Mouse (Mus musculus) forebrain, embryonic 10.5 days (tissue): ENCODE data around the gene Rapgef6. TPM values are rescaled to one million over a fixed set of nuclear protein-coding genes. Genes with fewer than 3 reads are reported as not detected.

Experiments used
- DNase-seq: peaks from one replicate; pipeline ENCODE4 v3.0.0-alpha.2; 2017; ENCODE audit warnings: low spot score; ENCODE audit errors: extremely low spot score
- H3K27ac ChIP-seq: fragments of 300-500 bp; sonication (generic); 2 replicates; pipeline ENCODE4 v1.5.1; 2016; ENCODE audit warnings: mild to moderate bottlenecking
- H3K27me3 ChIP-seq: fragments of 300-500 bp; sonication (generic); 2 replicates; pipeline ENCODE4 v1.6.1; 2016; ENCODE audit warnings: mild to moderate bottlenecking; ENCODE audit not compliant: poor library complexity, severe bottlenecking
- H3K36me3 ChIP-seq: fragments of 300-500 bp; sonication (generic); replicated peaks from 2 replicates; pipeline ENCODE4 v1.6.1; 2016; ENCODE audit warnings: mild to moderate bottlenecking, moderate library complexity
- H3K4me1 ChIP-seq: fragments of 300-500 bp; sonication (generic); 2 replicates; pipeline ENCODE4 v1.6.1; 2016
- H3K4me3 ChIP-seq: fragments of 300-500 bp; sonication (generic); 2 replicates; pipeline ENCODE4 v1.5.1; 2016; ENCODE audit warnings: mild to moderate bottlenecking, moderate library complexity
- H3K9me3 ChIP-seq: fragments of 300-500 bp; sonication (generic); 2 replicates; pipeline ENCODE4 v1.6.1; 2016; ENCODE audit warnings: mild to moderate bottlenecking, moderate library complexity
- WGBS: fragments of 180-500 bp; shearing (Covaris S2); methylation state at CpG from one replicate; pipeline ENCODE4 v1.1.7; 2016; 5-methylcytosine and 5-hydroxymethylcytosine counted together
- microRNA-seq: library from miRNA; unstranded; fragments of <30 nt; microRNA quantifications from one replicate; pipeline ENCODE4, GENCODE M21; 2017
- polyA plus RNA-seq: library from polyadenylated mRNA; unstranded; fragments of >200 nt; fragmentation: Nextera tagmentation; extraction: Ambion mirVana; gene quantifications from 2 replicates; pipeline ENCODE4 v1.2.1, GENCODE M21; 2016

Gene Rapgef6
- polyA plus RNA-seq, 1 experiment from 2014 or later: 31.3 TPM

GRCm38 (mm10) chr11:54730931-54731330, 208.3 kb downstream of the Rapgef6 start:
- no peaks in the 10 kb centered on the region for H3K4me1 ChIP-seq
- H3K27ac ChIP-seq: no peak overlapping the region
- no peak for DNase-seq
- peaks cover 93% of the 10 kb centered on the region for H3K36me3 ChIP-seq
- H3K9me3 ChIP-seq: no peaks in the 10 kb centered on the region
- H3K27me3 ChIP-seq: no peaks in the 10 kb centered on the region
- 91% methylated on average over 5 of the region's 5 CpGs for WGBS
- no peak overlapping the region for H3K4me3 ChIP-seq

GRCm38 (mm10) chr11:54731367-54731766, 208.7 kb downstream of the Rapgef6 start:
- Histone ChIP-seq H3K4me3 (no peak overlapping the region), H3K9me3 (no peaks in the 10 kb centered on the region), H3K4me1 (no peaks in the 10 kb centered on the region), H3K27me3 (no peaks in the 10 kb centered on the region), H3K36me3 (peaks cover 93% of the 10 kb centered on the region), H3K27ac (no peak overlapping the region)
- 86% methylated on average over 7 of the region's 7 CpGs for WGBS
- DNase-seq: no peak

DNA sequence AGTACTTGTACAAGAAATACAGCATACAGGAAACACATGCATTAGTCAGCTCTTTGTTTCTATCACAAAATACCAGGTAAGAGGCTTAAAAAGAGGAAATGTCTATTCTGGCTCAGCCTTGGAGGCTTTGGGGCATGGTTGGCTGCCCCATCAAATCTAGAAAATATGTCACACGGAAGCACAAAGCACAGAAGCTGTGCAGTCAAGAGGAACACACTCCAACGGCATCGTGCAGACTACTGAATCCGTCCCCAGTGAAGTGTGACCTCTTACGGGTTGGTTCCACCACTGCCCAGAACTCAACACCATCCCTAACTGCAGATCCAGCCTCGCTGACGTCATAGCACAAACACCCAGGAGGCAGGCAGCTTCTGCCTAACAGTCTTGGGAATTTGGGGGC, 210.9 kb downstream of the Rapgef6 start:
- no peak overlapping the region for H3K27ac ChIP-seq
- H3K9me3 ChIP-seq: no peaks in the 10 kb centered on the region
- H3K36me3 ChIP-seq: peaks cover 85% of the 10 kb centered on the region
- no peak for DNase-seq
- 89% methylated on average over 7 of the region's 7 CpGs for WGBS
- H3K27me3 ChIP-seq: no peaks in the 10 kb centered on the region
- no peak overlapping the region for H3K4me3 ChIP-seq
- no peaks in the 10 kb centered on the region for H3K4me1 ChIP-seq

- DNase-seq: no peak
- whole genome bisulfite sequencing: 92% methylated on average over 1 of the region's 1 CpGs
- peaks cover 86% of the 10 kb centered on the region for H3K36me3 ChIP-seq
- H3K9me3 ChIP-seq: no peaks in the 10 kb centered on the region
- H3K4me1 ChIP-seq: no peaks in the 10 kb centered on the region
- H3K27ac ChIP-seq: no peak overlapping the region
- no peak overlapping the region for H3K4me3 ChIP-seq
- no peaks in the 10 kb centered on the region for H3K27me3 ChIP-seq
Measured at GRCm38 (mm10) chr11:54735114-54735513, 212.5 kb downstream of the Rapgef6 start.

DNA sequence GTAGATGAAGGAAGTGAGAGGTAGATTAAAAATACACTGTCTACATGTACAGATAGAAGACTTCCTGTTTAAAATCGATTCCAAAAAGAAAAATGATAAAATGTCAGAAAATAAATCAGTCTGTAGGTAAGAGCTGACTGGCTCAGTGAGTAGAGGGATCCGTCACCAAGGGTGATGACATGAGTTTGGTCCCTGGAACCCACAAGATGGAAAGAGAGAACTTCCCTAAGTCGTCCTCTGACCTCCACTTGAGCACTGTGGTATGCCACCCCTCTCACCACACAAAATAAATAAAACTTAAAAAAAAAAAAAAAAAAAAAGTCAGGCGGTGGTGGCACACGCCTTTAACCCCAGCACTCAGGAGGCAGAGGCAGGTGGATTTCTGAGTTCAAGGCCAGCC, 214.3 kb downstream of the Rapgef6 start:
- H3K9me3 ChIP-seq: no peaks in the 10 kb centered on the region
- DNase-seq: no peak
- 93% methylated on average over 5 of the region's 5 CpGs for WGBS
- no peaks in the 10 kb centered on the region for H3K27me3 ChIP-seq
- peaks cover 89% of the 10 kb centered on the region for H3K36me3 ChIP-seq
- H3K4me1 ChIP-seq: no peaks in the 10 kb centered on the region
- no peak overlapping the region for H3K27ac ChIP-seq
- H3K4me3 ChIP-seq: no peak overlapping the region

DNA sequence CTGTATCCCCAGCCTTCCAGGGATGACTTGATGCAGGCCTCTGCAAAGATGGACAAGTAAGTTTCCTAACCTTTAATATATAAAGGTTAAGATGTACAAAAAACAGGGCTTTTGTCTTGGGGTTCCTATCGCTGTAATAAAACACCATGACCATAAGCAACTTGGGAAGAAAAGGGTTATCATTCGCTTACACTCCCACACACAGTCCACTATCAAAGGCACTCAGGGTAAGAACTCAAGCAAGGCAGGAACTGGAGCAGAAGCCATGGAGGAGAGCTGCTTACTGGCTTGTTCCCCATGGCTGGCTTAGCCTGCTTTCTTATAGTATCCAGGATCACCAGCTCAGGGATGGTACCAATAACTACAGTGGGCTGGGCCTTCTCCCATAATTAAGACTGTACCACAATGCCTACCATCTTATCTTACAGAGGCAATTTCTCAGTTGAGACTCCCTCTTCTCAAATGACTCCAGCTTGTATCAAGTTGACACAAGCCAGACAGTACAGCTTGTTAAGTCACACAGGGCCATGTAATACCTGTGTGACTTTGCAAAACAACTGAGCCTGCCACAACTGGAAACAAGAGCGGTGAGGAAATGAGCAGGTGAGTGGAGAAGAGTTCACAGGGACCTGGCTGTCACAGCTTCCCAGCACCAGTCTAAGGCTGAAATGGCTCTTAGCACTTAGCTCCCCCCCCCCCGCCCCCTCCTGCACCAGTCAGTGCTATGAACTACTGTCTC, 216.5 kb downstream of the Rapgef6 start:
- Histone ChIP-seq H3K36me3 (peaks cover 82% of the 10 kb centered on the region), H3K4me1 (no peaks in the 10 kb centered on the region)

GRCm38 (mm10) chr11:54741330-54741729, 218.7 kb downstream of the Rapgef6 start:
- H3K4me3 ChIP-seq: no peak overlapping the region
- WGBS: 98% methylated on average over 2 of the region's 2 CpGs
- peaks cover 77% of the 10 kb centered on the region for H3K36me3 ChIP-seq
- no peaks in the 10 kb centered on the region for H3K9me3 ChIP-seq
- no peaks in the 10 kb centered on the region for H3K27me3 ChIP-seq
- no peak for DNase-seq
- no peak overlapping the region for H3K27ac ChIP-seq
- no peaks in the 10 kb centered on the region for H3K4me1 ChIP-seq

More for the DNA sequence above, 216.5 kb downstream of the Rapgef6 start:
- Histone ChIP-seq H3K4me3 (no peak overlapping the region), H3K27me3 (no peaks in the 10 kb centered on the region), H3K27ac (no peak overlapping the region), H3K9me3 (no peaks in the 10 kb centered on the region)
- 94% methylated on average over 4 of the region's 4 CpGs for whole genome bisulfite sequencing
- DNase-seq: no peak

DNA sequence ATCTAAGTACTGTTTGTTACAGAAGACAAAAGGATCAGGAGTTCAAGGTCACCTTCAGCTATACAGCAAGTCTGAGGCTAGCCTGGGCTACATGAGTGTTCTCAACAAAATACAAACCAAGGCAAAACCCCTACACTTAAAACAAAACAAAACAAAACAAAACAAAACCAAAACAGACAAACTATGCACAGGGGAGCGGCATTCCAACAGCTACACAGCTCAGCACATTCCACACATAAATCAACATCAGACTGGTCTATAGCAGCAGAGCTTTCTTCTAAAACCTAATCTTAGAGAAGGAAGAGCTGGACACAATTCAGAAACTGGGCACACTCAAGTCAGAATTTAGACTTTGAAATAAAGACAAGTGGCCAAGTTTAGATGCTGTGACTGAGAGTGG, 221.6 kb downstream of the Rapgef6 start:
- H3K27ac ChIP-seq: no peak overlapping the region
- no peaks in the 10 kb centered on the region for H3K4me1 ChIP-seq
- 88% methylated on average over 1 of the region's 1 CpGs for WGBS
- H3K36me3 ChIP-seq: peaks cover 82% of the 10 kb centered on the region
- no peaks in the 10 kb centered on the region for H3K27me3 ChIP-seq
- no peaks in the 10 kb centered on the region for H3K9me3 ChIP-seq
- no peak overlapping the region for H3K4me3 ChIP-seq
- DNase-seq: no peak

Small RNA genes lying within 50 kb of the gene (microRNA-seq; reads per million reads assigned to microRNA genes)
- gene Gm26116: not detected

Other genes with a start within 250 kb of the Rapgef6 start
- 11.3 and 12.1 TPM in 2 replicates for gene Acsl6, start 219.0 kb upstream of the Rapgef6 start, polyA plus RNA-seq
- not detected in 2 replicates for gene Meikin, start 152.2 kb upstream of the Rapgef6 start, polyA plus RNA-seq
- 8.1 and 8.9 TPM in 2 replicates for gene Fnip1, start 84.6 kb upstream of the Rapgef6 start, polyA plus RNA-seq